Mouse (Mus musculus) frontal cortex, adult (tissue): ENCODE measurements at regions not wholly inside any gene's neighbourhood (a gene's known extent, or its start where the extent isn't known, plus 50 kb on each side); places are given as distances from the start of the nearest gene placed in this dataset.

ENCODE experiments used
- ATAC-seq: cut with Nextera tagmentation; 2 replicates; pipeline ENCODE4 v1.9.2; 2017; ENCODE audit warnings: mild to moderate bottlenecking, moderate library complexity, mixed read lengths; ENCODE audit not compliant: low TSS enrichment

DNA sequence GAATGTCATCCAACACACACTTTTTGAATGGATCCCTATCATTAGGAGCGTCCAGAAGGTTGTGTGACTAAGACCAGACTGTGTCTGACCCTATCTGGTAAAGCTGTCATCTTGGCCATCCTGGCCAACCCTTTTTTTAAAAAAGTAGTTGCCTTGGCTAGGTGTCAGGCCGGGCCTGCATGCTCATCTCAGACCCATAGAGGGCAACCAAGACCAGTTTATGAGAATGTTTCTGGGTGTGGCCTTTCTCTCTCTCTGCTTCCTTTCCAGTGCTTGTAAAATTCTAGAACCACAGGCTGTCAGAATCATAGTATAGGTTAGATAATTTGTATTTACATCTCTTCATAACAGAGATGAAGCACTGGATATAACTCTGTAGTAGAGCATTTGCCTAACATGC lies 62.8 kb upstream of the Las1l start:
- ATAC-seq, result peak; percentile 93

DNA sequence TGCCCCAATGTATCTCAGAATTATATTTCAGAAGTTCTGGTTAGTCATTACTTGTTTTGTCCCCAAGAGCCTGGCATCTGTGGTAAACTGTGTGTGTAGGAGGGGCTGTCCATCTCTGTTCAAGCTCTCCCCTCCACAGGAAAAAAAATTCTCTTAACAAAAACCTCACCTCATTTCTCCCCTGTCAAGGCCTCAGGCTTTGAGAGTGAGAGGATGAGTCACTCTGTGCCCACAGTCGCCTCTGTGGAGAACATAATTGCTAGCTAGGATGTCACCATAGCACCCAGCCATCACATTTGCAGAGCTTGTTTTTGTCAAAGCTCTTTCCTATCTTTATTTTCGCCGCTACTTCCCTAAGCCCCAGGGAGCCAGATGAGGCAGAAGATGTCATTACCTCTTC lies 63.6 kb upstream of the Las1l start:
- peak; percentile 88 for ATAC-seq

DNA sequence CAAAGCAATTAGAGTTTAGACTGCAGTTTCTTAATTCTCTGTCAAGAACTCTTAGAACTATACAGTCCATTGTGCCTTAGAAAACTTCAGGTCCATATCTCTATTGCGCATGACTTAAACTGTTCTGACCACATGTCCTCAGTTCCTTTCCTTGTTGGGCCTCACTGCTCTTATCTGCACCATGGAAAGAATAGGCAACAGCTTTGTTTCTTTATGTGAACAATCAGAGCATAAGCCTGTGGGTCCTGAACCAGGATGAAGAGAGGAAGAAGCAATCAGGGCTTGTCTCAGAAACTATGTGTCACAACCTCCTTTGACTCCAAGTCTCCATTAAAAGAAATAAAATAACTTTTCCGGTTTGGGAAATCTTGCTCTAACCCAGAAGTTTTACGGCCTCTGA lies 68.6 kb upstream of the Las1l start:
- ATAC-seq, result no peak

DNA sequence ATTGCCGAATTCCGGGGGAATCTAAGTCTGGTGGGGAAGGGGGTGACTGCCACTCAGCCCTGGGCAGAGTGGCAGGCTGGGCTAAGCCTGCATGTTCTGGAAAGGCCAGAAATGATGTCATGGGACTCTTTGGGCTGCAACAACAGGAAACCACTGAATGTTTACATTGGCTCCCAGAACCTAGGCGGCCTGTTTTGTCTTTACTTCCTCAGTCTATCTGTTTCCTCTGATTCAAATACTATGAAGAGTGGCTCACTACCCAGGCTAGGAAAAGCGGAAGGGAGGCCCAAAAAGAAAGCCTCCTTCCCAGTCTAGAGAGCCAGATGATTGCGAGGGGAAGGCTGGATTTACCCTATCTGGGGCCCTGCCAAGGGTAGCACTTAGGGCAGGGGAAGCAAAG lies 69.1 kb upstream of the Las1l start:
- ATAC-seq, result no peak

DNA sequence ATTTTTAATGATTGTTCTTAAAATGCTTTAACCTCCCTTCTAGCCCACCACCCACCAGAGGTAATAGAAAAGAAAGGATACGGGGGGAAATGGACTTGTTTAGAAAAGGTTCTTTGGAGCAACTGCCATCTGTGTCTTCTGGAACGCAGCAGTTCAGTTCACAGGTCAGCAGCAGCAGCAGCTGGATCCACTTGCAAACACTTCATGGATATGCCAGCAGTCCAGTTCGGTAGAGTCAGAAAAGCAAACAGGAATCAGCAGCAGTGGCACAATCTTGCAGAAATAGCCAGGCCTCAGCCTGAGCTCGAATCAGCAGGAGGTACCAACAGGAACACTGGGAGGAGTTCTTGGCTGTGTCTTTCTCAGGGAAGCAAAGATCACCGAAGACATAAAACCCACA lies 64.3 kb upstream of the Msn start:
- ATAC-seq, result no peak

DNA sequence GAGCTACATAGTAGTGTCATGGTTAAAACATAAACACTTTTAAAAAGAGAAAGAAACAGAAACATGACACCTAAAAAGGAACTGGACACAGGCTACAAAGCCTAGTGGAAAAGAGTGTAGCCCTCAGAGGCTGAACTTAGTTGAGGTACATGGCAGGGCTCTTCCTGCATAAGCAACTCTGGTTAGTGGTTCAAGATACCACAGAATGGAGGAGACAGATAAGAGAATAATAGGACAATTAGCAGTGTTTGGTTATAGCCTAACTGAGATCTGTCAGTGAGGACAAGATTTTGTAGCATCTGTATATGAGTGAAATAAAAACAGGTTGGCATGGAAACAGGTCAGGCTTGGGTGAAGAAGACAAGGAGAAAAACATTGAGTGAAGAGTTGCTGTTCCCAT lies 60.5 kb upstream of the Msn start:
- ATAC-seq, result no peak

DNA sequence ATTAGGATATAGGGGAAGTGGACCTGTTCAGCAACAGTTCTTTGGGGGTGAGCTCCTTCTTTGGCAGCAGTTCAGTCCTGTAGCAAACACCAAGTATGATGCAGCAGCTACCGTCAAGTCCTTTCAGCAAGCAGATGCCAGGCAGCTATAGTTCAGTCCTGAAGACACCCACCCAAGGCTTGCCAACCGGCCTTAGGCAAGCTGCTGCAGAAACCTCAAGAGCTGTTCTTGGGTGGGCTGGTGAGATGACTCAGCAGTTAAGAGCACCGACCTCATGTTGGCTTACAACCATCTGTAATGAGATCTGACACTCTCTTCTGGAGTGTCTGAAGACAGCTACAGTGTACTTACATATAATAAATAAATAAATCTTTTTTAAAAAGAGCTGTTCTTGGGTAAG lies 53.6 kb upstream of the Msn start:
- no peak for ATAC-seq
